Mouse (Mus musculus) urinary bladder, adult 2 months (tissue): ENCODE measurements around the gene Ntsr1. TPM values are rescaled to one million over a fixed set of nuclear protein-coding genes. Genes with fewer than 3 reads are reported as not detected.
A peak's percentile ranks its signal among the peaks of the same experiment; 100 is the strongest.

Experiments
- DNase-seq: peaks from one replicate; pipeline ENCODE4 v3.0.0; 2022; ENCODE audit warnings: low spot score
- polyA plus RNA-seq: library from polyadenylated mRNA; depleted of rRNA; stranded (reverse); fragments of >200 nt; gene quantifications from 2 replicates; pipeline ENCODE4 v1.2.3, GENCODE M21; 2012; rRNA removed

Gene Ntsr1
- polyA plus RNA-seq, 1 experiment = 0.07 TPM

GRCm38 (mm10) chr2:180562146-180562545 is 62.4 kb downstream of the Ntsr1 start:
- no peak for DNase-seq

GRCm38 (mm10) chr2:180563296-180563695 is 63.5 kb downstream of the Ntsr1 start:
- no peak for DNase-seq

- no peak for DNase-seq
Observed at GRCm38 (mm10) chr2:180563841-180564240, 64.1 kb downstream of the Ntsr1 start.

GRCm38 (mm10) chr2:180566240-180566913 is 66.6 kb downstream of the Ntsr1 start:
- DNase-seq = no peak

- DNase-seq = no peak
Observed at GRCm38 (mm10) chr2:180569028-180569643, 69.4 kb downstream of the Ntsr1 start.

GRCm38 (mm10) chr2:180576482-180576881 is 76.7 kb downstream of the Ntsr1 start:
- no peak for DNase-seq

- DNase-seq = no peak
Observed at GRCm38 (mm10) chr2:180578686-180579085, 78.9 kb downstream of the Ntsr1 start.

- DNase-seq = no peak
Observed at GRCm38 (mm10) chr2:180581002-180581401, 81.2 kb downstream of the Ntsr1 start, which contains the start of gene Mrgbp. Gene Mrgbp (plus strand): TSS chr2:180581304.

GRCm38 (mm10) chr2:180582481-180583153 is 82.8 kb downstream of the Ntsr1 start:
- peak; percentile 99 for DNase-seq

GRCm38 (mm10) chr2:180583154-180583507 is 83.4 kb downstream of the Ntsr1 start:
- no peak for DNase-seq

- no peak for DNase-seq
Observed at GRCm38 (mm10) chr2:180588736-180589122, 89.0 kb downstream of the Ntsr1 start.

GRCm38 (mm10) chr2:180589123-180589831 is 89.5 kb downstream of the Ntsr1 start, which contains the start of gene Ogfr:
Gene Ogfr (plus strand): TSS chr2:180589245.
- peak; percentile 70 for DNase-seq

Other genes starting within 250 kb of the Ntsr1 start
- 3,847 and 3,981 TPM in 2 replicates for gene Rps21, start 242.6 kb upstream of the Ntsr1 start, polyA plus RNA-seq
- 25.4 and 28.3 TPM in 2 replicates for gene Cables2, start 226.5 kb upstream of the Ntsr1 start, polyA plus RNA-seq
- gene Rbbp8nl, start 210.1 kb upstream of the Ntsr1 start, polyA plus RNA-seq = 4.6 and 5.9 TPM in 2 replicates
- 23.2 and 32.9 TPM in 2 replicates for gene Gata5, start 165.3 kb upstream of the Ntsr1 start, polyA plus RNA-seq
- 1.6 and 3.3 TPM in 2 replicates for gene Slco4a1, start 43.7 kb upstream of the Ntsr1 start, polyA plus RNA-seq
- 21.8 and 27.0 TPM in 2 replicates for gene Mrgbp, start 81.3 kb downstream of the Ntsr1 start, polyA plus RNA-seq
- 28.2 and 31.9 TPM in 2 replicates for gene Ogfr, start 89.3 kb downstream of the Ntsr1 start, polyA plus RNA-seq
- gene Col9a3, start 97.8 kb downstream of the Ntsr1 start, polyA plus RNA-seq = 1.5 and 1.7 TPM in 2 replicates
- gene Tcfl5, start 142.7 kb downstream of the Ntsr1 start, polyA plus RNA-seq = 0.37 and 0.62 TPM in 2 replicates
- 24.7 and 25.8 TPM in 2 replicates for gene Dido1, start 210.0 kb downstream of the Ntsr1 start, polyA plus RNA-seq
- gene Gid8, start 210.1 kb downstream of the Ntsr1 start, polyA plus RNA-seq = 59.7 and 64.6 TPM in 2 replicates
- gene Slc17a9, start 225.3 kb downstream of the Ntsr1 start, polyA plus RNA-seq = 4.6 and 5.3 TPM in 2 replicates